Mouse (Mus musculus) activated CD4-positive, CD25-positive, alpha-beta regulatory T cell, adult 9 weeks (primary cell): ENCODE results near the gene 5830411N06Rik. TPM values are rescaled to one million over a fixed set of nuclear protein-coding genes. Genes with fewer than 3 reads are reported as not detected.

Source experiments
- polyA plus RNA-seq: library from polyadenylated mRNA; unstranded; fragments of 100-300 nt; shearing (Covaris generic); gene quantifications from one replicate; pipeline ENCODE4 v1.2.1, GENCODE M21; 2017

The 5830411N06Rik gene
- polyA plus RNA-seq = 0.56 TPM

GRCm38 (mm10) chr7:140247216-140247615 lies at the start of gene 5830411N06Rik:
Gene 5830411N06Rik (plus strand): TSS chr7:140247284.

GRCm38 (mm10) chr7:140205864-140206263 lies 41.2 kb upstream of the 5830411N06Rik start, which contains the start of gene Olfr524:
Gene Olfr524 (minus strand): TSS chr7:140205964.

DNA sequence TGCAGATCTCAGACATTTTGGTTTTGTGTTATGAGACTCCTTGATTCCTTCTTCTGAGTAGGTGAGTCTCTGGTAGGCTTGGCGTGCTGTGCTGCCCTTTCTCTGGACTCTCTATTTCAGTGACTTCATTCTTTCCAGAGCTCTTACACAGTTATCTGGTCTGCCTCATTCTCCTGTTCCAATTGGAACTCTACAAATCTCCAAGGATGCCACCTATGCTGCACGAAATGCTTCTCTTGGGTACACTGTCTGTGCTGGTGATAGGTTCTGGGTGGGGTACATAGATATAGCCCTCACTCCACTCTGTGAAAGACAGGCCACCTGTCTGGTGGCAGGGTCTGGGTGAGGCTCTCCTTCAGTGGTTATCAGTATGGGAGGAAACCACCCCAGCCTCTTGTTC lies 29.1 kb upstream of the 5830411N06Rik start, which contains the start of gene Cd163l1:
Gene Cd163l1, plus strand, starts transcription at position 301 of the 400 bp plus-strand sequence.

DNA sequence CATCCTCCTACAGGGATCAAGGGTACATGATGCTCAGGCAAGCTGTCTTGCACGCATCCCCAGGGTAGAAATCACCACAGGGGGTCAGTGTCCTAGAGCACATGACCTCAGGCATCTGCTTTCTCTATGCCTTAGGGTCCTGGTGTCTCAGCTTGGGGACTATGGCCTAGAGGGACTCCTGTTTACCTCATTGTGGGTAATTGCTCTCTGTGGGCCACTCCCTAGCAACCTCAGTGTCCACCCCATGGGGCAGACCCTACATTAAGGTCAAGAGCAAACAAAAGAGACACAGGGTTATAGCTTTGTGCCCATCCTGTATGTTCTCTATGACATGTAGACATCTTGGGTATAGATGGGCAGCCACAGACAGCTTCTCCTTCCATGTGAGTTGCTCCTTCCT lies 73.5 kb downstream of the 5830411N06Rik start, which contains the start of gene Olfr525:
Gene Olfr525, plus strand, starts transcription at position 301 of the 400 bp plus-strand sequence.

DNA sequence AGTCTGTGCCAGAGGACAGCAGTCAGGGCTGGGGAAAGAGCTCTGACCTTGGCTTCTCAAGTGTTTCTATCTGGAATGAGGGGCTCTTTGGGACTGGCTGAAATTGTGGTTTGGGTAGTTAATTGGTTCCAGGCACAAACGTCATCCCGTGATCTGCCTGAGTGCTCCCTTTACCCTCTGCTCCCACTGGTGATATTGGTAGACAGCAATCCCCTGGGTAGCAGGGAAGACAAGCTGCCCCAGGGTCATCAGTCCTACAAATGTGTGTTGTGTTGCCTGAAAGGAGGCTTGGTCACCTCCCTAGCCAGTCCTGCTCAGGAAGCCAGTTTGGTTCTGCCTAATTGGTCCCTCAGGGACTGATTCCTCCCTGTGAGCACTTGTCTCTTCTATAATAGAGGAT lies 86.6 kb downstream of the 5830411N06Rik start, which contains the start of gene Olfr527:
Gene Olfr527, plus strand, starts transcription at position 301 of the 400 bp plus-strand sequence.

Other genes with a start within 250 kb of the 5830411N06Rik start
- gene Zfp511, start 210.9 kb upstream of the 5830411N06Rik start, polyA plus RNA-seq = 66.2 TPM
- gene Tubgcp2, start 210.6 kb upstream of the 5830411N06Rik start, polyA plus RNA-seq = 34.2 TPM
- gene Msx3, start 198.2 kb upstream of the 5830411N06Rik start, polyA plus RNA-seq = not detected
- gene Caly, start 164.7 kb upstream of the 5830411N06Rik start, polyA plus RNA-seq = not detected
- gene Prap1, start 153.9 kb upstream of the 5830411N06Rik start, polyA plus RNA-seq = not detected
- gene Fuom, start 144.8 kb upstream of the 5830411N06Rik start, polyA plus RNA-seq = 12.2 TPM
- 3.5 TPM for gene Paox, start 131.5 kb upstream of the 5830411N06Rik start, polyA plus RNA-seq
- 60.8 TPM for gene Echs1, start 130.8 kb upstream of the 5830411N06Rik start, polyA plus RNA-seq
- 30.8 TPM for gene Mtg1, start 109.7 kb upstream of the 5830411N06Rik start, polyA plus RNA-seq
- gene Sprn, start 92.4 kb upstream of the 5830411N06Rik start, polyA plus RNA-seq = not detected
- not detected for gene Olfr522, start 82.5 kb upstream of the 5830411N06Rik start, polyA plus RNA-seq
- gene Olfr523, start 74.1 kb upstream of the 5830411N06Rik start, polyA plus RNA-seq = not detected
- not detected for gene Olfr524, start 41.3 kb upstream of the 5830411N06Rik start, polyA plus RNA-seq
- gene Cd163l1, start 29.0 kb upstream of the 5830411N06Rik start, polyA plus RNA-seq = not detected
- gene Olfr525, start 73.6 kb downstream of the 5830411N06Rik start, polyA plus RNA-seq = not detected
- gene Olfr527, start 86.7 kb downstream of the 5830411N06Rik start, polyA plus RNA-seq = not detected
- 0.27 TPM for gene Olfr60, start 114.4 kb downstream of the 5830411N06Rik start, polyA plus RNA-seq
- gene Olfr530, start 129.0 kb downstream of the 5830411N06Rik start, polyA plus RNA-seq = not detected
- gene Olfr531, start 155.6 kb downstream of the 5830411N06Rik start, polyA plus RNA-seq = not detected
- gene Olfr532, start 174.4 kb downstream of the 5830411N06Rik start, polyA plus RNA-seq = not detected
- gene Olfr533, start 216.1 kb downstream of the 5830411N06Rik start, polyA plus RNA-seq = not detected
- not detected for gene Olfr535, start 236.9 kb downstream of the 5830411N06Rik start, polyA plus RNA-seq